Mouse (Mus musculus) T-helper 2 cell (primary cell): Measurements from ENCODE around the gene Xrn1.
"Not testable (repeated sequence)": the region's sequence is repeated elsewhere in the genome, so short reads cannot be mapped to it uniquely, and the experiment has no call there.

Source experiments
- in situ Hi-C: fragments of 300-600 bp; cut with MboI, MseI; formaldehyde crosslinking; loops from one replicate; pipeline ENCODE4 v1.15.1; 2025; ENCODE audit warnings: high pct_unique_total_duplicates

The Xrn1 gene

GRCm38 (mm10) chr9:96044214-96044613 is 89.7 kb downstream of the Xrn1 start:
- in situ Hi-C loops = no loop called here

DNA sequence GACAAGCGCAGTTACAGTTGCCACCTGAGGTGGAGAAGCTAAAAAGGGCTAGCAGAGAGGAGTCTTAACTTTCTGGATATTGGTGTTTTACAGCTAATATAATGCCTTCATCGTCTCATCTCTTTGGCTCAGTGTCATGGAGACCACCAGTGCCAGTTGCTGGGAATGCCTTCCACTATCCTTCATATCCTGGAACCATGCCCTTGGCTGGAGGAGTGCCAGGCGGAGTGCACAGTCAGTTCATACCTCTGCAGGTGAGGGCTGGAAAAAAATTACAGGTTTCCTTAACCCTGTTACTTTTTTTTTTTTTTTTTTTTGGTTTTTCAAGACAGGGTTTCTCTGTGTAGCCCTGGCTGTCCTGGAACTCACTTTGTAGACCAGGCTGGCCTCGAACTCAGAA is 96.9 kb downstream of the Xrn1 start:
- in situ Hi-C loops = no loop called here

DNA sequence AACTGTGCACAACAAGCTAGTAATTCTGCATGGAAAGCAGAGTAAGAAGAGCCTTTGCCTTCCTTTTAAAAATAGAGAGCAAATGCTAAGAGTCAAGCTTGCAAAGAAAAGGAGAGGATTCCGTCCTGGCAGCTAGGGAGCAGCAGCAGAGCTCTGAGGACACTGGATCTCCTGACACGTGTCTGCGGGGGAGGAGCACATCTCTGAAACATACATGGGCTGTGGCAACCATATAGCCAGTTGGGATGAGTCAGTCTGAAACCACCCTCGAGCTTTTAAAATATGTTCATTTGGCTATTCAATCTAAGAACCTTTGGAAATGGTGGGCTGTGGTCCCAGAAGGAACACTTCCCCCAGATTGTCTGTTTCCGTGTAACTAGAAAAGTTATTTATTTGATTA is 100.3 kb downstream of the Xrn1 start:
- in situ Hi-C loops = no loop called here

GRCm38 (mm10) chr9:96056417-96057223 is 102.1 kb downstream of the Xrn1 start:
- in situ Hi-C loops = no loop called here

GRCm38 (mm10) chr9:96063083-96063802 is 108.7 kb downstream of the Xrn1 start:
- in situ Hi-C loops = no loop called here

GRCm38 (mm10) chr9:96063803-96064475 is 109.4 kb downstream of the Xrn1 start:
- in situ Hi-C loops = no loop called here

DNA sequence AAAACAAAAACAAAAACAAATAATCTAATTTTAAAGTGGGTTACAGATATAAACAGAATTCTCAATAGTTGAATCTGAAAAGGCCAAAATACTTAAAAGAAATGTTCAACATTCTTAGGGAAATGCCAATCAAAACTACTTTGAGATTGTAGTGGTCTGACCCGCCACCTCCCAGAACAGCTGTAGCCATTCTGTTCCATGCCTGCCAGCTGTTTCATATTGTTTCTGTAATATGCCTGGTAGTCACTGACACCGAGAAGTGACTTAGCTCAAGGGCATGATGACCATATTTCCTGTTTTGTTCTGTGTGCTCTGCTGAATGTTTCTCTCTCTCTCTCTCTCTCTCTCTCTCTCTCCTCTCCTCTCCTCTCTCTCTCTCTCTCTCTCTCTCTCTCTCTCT is 112.9 kb downstream of the Xrn1 start:
- in situ Hi-C loops = no loop called here

DNA sequence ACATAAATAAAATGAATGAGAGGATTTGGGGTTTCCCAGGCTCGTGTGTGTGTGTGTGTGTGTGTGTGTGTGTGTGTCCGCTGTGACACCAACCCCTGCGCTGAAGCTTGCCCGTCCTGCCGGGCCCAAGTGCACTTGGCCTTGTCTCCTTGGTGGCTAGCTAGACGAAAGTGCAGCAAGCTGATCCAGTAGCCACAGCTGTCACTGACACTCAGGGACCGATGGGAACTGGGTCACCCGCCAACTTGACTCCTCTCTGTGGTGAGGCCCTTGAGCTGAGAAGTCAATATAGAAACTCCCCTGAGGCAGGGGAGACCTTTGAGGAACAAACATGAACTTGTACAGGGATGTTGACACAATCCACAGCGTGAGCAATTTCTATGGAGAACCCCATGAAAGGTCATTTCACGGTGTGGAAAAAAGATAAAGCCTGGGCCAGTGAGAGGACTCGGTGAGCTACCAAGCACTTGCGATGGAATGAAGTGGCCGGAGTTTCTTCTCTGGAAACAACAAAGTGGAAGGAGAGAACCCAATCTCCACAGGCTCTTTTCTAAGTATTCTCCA is 124.3 kb downstream of the Xrn1 start:
- in situ Hi-C loops = no loop called here

DNA sequence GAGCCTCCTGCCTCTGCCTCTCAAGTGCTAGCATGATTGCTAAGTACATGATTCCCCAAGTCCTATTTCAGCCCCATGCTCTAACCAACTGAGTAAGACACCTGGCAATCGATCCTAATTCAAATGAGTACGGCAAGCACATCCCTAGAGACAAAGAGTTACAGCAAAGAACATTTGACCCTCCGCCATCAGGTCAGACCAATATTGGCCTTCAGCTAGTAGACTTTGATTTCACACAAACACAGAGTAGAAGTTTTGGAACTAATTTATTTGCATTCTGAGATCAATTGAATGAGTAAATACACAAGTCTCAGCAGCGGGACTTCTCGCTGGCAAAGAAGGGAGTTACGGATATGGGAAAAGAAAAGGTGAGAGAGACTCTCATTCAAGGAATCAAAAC is 130.7 kb downstream of the Xrn1 start:
- in situ Hi-C loops = no loop called here

DNA sequence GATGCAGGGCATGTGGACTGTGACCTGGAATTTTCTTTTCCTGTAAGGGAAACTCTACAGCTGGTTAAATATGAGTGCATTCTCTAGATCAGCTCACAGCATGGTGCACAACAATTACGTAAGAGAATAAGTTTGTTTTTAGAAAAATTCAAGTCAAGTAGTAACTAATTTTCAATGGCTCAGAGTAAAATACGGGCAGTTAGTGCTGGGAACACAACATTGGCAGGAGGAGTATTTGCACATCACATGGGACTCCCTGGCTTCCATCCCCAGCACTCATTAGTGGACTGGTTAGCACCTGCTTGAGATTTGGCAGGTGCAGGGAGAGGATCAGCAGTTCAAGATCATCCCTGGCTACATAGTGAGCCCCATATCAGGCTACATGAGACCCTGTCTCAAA is 133.1 kb downstream of the Xrn1 start:
- in situ Hi-C loops = no loop called here

DNA sequence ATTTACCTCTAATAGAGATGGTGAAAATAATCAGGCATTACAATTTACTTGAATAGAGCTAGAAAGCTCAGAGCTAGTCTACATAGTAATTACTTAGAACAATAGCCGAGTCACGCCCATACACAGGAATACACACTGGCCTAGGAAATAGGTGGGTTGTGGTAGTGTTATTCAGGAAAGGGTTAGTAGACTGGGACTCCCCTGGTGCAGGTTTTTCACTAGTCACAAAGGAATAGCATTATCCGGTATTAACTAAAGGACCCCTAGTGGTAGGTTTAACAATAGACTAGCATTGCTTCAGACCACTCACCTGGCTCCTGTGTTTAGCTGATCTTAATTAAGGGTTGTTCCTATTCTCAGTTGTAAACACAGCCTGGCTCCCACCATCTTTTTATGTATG is 133.9 kb downstream of the Xrn1 start:
- in situ Hi-C loops = not testable (repeated sequence)

DNA sequence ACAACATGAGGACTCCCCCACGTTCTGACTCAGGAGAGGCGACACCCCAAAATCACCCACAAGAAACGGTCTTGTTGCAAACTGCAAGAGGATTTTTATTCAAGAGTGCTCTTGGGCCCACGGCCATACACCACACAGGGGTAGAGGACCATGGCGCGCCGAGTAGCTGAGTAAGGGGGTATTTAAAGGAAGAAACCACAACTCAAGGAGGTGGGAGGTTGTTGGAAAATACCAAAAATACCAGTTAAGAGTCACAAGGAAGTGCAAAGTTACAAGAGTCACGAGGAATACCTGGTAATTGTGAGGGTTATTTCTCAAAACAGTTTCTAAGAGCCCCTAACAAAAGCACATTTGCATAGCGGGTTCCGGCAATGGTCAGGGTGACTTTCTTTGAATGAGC is 138.1 kb downstream of the Xrn1 start:
- in situ Hi-C loops = not testable (repeated sequence)

DNA sequence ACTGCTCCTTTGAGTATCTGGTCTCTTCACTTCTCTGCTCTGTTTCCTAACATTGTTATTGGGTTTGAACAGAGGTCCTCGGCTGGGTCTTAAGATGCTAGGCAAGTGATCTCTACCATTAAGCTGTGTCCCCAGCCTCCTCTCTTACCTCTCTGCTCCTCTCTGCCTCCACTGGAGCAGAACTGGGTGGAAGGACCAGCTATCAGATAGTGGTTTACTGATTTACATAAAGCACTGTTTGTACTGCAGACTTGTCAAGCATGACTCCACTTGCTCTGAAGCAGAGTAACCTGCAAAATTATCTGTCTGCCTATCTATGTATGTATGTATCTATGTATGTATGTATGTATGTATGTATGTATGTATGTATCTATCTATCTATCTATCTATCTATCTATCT is 138.7 kb downstream of the Xrn1 start:
- in situ Hi-C loops = no loop called here

DNA sequence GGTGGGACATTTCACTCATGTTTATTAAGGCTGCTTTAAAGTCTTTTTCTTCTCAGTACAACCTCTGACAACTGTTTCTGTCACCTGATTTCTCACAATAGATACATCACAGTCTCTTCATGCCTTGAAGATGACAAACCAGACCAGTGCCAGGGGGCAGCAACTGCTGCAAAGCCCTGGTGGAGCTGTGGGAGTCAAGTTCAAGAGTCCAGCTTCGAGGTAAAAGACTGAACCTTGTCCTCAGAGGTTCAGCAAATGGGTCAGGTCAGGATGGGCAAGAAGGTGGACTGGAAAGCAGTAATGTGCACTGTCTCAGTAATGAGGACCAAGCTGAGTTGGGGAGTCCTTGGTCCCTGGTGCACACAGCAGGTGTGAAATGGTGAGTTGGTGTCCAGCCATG is 139.8 kb downstream of the Xrn1 start:
- in situ Hi-C loops = no loop called here

DNA sequence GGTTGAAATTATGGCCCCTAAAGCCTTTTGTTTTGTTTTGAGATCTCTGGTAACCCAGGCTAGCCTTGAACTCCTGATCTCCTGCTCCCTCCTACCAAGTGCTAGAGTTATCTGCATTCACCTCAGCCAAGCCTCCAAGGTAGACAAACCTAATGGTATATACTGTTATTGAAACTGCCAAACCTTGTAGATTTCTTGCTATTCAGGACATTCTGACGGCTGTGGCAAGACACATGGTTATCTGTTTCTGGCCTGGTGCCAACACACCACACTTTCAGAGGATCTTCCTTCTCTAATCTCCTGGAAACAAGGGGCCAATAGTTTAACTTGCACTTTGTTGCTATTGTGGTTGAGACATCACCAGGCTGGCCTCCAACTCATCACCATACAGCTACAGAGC is 140.6 kb downstream of the Xrn1 start:
- in situ Hi-C loops = no loop called here

- in situ Hi-C loops = no loop called here
Observed at GRCm38 (mm10) chr9:96102846-96103245, 148.3 kb downstream of the Xrn1 start.
